Mouse (Mus musculus) thymus, adult 2 months (tissue): ENCODE results near the gene Zbtb34.

Experiments
- CTCF ChIP-seq: fragments of 200-500 bp; IDR thresholded peaks from 2 replicates; pipeline ENCODE4 v1.5.1; 2012; ENCODE audit warnings: mild to moderate bottlenecking, control low read depth, low read length, moderate library complexity, borderline replicate concordance; ENCODE audit not compliant: control insufficient read depth, poor library complexity, insufficient read depth; ENCODE audit errors: extremely low read depth
- POLR2A ChIP-seq: fragments of 200-500 bp; IDR thresholded peaks from 2 replicates; pipeline ENCODE4 v1.6.1; 2012; ENCODE audit warnings: mild to moderate bottlenecking, low read length, control low read depth, moderate library complexity; ENCODE audit not compliant: control insufficient read depth, poor library complexity, insufficient read depth; ENCODE audit errors: extremely low read depth

DNA sequence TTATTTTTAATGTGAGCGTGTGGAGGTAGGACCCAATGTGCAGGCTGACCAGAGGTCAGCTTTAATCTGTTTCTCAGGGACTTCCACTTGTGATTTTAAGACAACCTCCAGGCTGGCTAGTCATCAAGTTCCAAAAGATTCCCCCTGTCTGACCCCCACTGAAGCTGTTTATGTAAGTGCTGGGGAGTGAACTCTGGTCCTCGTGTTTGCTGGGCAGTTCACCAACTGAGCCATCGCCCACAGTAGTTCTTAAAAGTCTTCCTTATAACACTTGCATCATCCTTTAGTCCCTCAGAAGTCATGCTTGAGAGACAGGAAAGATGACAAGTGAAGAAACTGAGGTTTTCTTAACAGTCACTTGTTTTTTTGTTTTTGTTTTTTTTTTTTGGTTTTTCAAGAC lies 25.6 kb upstream of the Zbtb34 start:
- TF ChIP-seq CTCF: no peak
- TF ChIP-seq POLR2A: no peak
